Mouse (Mus musculus): ENCODE measurements around the gene Ssc4d.

DNA sequence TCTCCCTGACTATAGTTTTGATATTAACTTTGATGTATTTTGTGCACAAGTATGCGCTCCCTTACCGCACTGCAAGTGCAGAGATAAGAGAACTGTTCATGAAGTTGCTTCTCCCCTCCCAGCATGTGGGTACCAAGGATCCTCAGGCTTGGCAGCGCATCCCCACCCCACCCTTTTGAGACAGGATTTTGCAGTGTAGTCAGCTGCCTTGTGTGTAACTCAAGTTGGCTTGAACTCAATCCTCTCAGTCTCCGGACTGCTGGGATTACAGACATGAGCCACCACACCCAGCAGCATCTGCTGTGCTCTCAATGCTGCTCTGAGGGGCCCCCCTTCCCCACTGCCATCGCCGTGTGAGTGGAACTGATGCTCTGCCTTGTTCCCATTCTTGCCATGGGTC, 42.9 kb upstream of the Ssc4d start:
- TF ChIP-seq ELF1 (IDR thresholded peaks at IDR 0.05; ENCODE audit: low read depth, low read length) (no peak), IRF4 (IDR thresholded peaks at IDR 0.05; ENCODE audit: low read depth, low read length) (no peak), MEF2A (IDR thresholded peaks at IDR 0.05; ENCODE audit: borderline replicate concordance, low read depth, low read length) (no peak), ZMIZ1 (IDR thresholded peaks at IDR 0.05; ENCODE audit: low read depth, low read length) (no peak), CTCF (conservative IDR thresholded peaks at IDR 0.05 in 1 of 2, IDR thresholded peaks at IDR 0.05 in 1 of 2; ENCODE audit: low read depth in 2 of 2, low read length in 2 of 2) (no peak)
